Mouse (Mus musculus): Measurements from ENCODE around the gene Unc93b1. TPM values are rescaled to one million over a fixed set of nuclear protein-coding genes. Genes with fewer than 3 reads are reported as not detected.
A peak's percentile ranks its signal among the peaks of the same experiment; 100 is the strongest.

The Unc93b1 gene
- total and polyA plus RNA-seq, 2 experiments from 2014 or later: 10.8 to 13.2 TPM

DNA sequence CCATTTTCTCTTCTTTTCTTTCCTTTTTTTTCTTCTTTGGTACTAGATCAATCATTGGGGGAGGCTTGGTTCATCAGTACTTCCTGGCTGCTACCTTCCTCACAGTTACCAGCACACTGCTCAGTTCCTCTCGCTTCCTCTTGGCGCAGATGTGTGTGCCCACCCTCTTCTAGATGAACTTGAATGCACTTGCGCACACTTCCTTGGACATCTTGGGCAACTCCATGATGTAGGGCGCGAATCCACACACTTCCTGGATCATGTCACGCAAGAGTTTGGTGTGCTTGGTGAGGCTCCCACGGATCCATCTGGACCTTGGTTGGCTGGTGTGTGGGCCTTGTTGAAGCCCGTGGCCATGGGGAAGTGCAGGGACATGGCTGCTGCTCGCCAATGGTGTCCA lies 3.3 kb upstream of the Unc93b1 start:
- Histone ChIP-seq H3K27me3 (ENCODE audit: insufficient read depth, low read length) (no peaks in the 10 kb centered on the region), H3K4me3 (ENCODE audit: low read depth, low read length) (no peak overlapping the region), H3K36me3 (ENCODE audit: insufficient read depth) (no peaks in the 10 kb centered on the region), H3K27ac (ENCODE audit: low read depth, low read length) (no peak overlapping the region), H3K9ac (no peak overlapping the region), H3K4me2 (ENCODE audit: low read depth) (no peak overlapping the region), H3K4me1 (ENCODE audit: insufficient read depth) (peaks cover 10% of the 10 kb centered on the region; the same call in 1 of the 2 replicates), H3K9me3 (ENCODE audit: low read length) (no peaks in the 10 kb centered on the region)
- DNase-seq (no peak), ATAC-seq (no peak)
- 90% methylated on average over 9 of the region's 9 CpGs for WGBS
- TF ChIP-seq CTCF (IDR thresholded peaks at IDR 0.05; ENCODE audit: low read depth): no peak

DNA sequence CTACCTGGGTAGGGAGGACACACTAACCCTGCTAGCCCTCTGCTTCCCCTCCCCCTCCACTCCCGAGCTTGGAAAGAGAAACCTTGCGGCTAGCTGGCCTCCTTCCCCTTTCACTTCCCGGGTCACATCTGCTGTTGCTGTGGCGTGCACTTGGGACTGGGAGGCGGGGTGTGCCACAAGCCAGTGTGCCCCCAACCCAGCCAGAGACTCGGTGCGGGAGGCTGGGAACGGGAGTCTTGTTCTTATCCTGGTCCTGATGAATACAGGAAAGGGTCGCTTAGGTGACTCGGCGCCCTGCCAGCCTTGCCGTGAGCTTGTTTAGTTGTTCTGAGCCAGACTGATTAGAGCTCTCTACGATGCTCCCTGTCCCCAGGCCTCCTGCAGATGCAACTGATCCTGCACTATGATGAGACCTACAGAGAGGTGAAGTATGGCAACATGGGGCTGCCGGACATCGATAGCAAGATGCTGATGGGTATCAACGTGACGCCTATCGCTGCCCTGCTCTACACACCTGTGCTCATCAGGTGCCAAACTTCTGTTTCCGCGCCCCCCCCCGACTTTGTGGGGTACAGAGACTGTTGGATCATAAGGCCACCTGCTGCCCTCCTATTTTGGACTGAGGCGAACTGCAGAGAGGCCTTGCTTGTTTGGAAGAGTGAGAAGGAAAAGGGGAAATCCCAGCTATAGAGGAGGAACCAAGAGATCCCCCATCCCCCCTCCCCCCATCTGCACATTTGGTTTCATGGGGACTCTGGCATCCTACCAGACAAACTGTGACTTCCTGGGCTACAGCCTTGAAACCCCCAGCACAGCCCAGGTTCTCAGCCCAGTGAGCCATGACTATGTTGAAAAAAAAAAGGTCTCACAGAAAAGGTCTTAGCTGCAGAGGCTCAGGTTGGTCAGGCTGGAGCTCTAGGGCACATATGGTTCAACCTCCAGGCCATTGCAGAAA lies 1.2 kb downstream of the Unc93b1 start:
- no peak overlapping the region for H3K27ac ChIP-seq (ENCODE audit: low read depth, low read length)
- no peaks in the 10 kb centered on the region for H3K9me3 ChIP-seq (ENCODE audit: low read length)
- no peak for TF ChIP-seq CTCF (IDR thresholded peaks at IDR 0.05; ENCODE audit: low read depth)
- no peaks in the 10 kb centered on the region for H3K4me1 ChIP-seq (ENCODE audit: insufficient read depth)
- no peak for ATAC-seq
- peak overlapping the region; percentile 30 for H3K4me3 ChIP-seq (ENCODE audit: low read depth, low read length)
- H3K4me2 ChIP-seq (ENCODE audit: low read depth): peak overlapping the region; percentile 58
- peak overlapping the region; percentile 35; the same call in 1 of the 2 replicates for H3K9ac ChIP-seq
- 6% methylated on average over 22 of the region's 22 CpGs for WGBS
- H3K27me3 ChIP-seq (ENCODE audit: insufficient read depth, low read length): no peaks in the 10 kb centered on the region
- DNase-seq: peak; percentile 26
- no peaks in the 10 kb centered on the region for H3K36me3 ChIP-seq (ENCODE audit: insufficient read depth)

DNA sequence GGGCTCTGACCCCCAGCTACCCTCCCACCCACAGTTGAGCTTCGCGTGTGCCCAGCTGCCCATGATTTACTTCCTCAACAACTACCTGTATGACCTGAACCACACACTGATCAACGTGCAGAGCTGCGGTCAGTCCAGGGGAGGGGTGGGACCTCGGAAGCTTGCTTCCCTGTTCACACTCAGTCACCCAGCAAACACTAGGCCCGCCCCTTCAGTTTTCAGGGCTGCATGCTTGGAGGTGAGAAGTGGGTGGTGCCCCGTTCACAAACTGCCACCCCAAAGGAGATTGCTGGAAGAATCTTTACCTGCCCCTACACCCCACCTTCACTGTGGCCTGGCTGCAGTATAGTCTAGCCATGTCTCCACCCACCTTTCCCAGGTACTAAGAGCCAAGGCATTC lies 7.3 kb downstream of the Unc93b1 start:
- ATAC-seq: no peak
- TF ChIP-seq CTCF (IDR thresholded peaks at IDR 0.05; ENCODE audit: low read depth): no peak

DNA sequence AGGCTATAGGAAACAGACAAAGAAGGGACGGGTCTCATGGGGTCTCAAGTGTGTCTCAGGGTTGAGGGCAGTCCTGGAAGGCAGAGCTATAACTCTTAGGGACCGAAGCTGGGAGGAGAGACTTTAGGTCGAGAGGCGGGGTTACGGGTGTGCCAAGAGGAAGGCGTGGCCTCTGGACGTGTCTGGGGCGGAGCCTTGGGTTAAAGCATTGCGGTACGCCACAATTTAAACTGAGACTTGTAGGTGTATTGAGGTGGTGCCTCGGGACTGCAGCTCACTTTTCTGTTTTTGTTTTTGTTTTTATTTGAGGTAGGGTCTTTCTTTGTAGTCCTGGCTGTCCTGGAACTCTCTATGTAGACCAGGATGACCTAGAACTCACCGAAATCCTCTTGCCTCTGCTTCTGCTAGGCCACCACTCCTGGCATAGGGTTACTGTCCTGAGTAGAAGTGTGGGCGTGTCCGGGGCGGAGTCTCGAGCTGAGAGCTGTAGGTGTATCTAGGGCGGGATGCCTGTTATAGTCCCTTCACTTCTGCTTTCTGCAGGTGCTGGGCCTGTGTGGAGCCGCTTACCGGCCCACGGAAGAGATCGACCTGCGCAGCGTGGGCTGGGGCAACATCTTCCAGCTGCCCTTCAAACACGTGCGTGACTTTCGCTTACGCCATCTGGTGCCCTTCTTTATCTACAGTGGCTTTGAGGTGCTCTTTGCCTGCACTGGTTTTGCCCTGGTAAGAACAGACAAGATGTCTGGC lies 8.2 kb downstream of the Unc93b1 start:
- no peaks in the 10 kb centered on the region for H3K27me3 ChIP-seq (ENCODE audit: insufficient read depth, low read length)
- H3K9ac ChIP-seq: no peak overlapping the region
- no peak overlapping the region for H3K27ac ChIP-seq (ENCODE audit: low read depth, low read length)
- no peak overlapping the region for H3K4me3 ChIP-seq (ENCODE audit: low read depth, low read length)
- no peak for DNase-seq
- no peak for ATAC-seq
- TF ChIP-seq CTCF (IDR thresholded peaks at IDR 0.05; ENCODE audit: low read depth): no peak
- H3K4me2 ChIP-seq (ENCODE audit: low read depth): peak overlapping the region; percentile 19; the same call in 1 of the 2 replicates
- WGBS: 27% methylated on average over 27 of the region's 27 CpGs
- H3K36me3 ChIP-seq (ENCODE audit: insufficient read depth): no peaks in the 10 kb centered on the region
- no peaks in the 10 kb centered on the region for H3K4me1 ChIP-seq (ENCODE audit: insufficient read depth)
- H3K9me3 ChIP-seq (ENCODE audit: low read length): no peaks in the 10 kb centered on the region

More for the DNA sequence above, 7.3 kb downstream of the Unc93b1 start:
- no peaks in the 10 kb centered on the region for H3K4me1 ChIP-seq (ENCODE audit: insufficient read depth)
- H3K36me3 ChIP-seq (ENCODE audit: insufficient read depth): no peaks in the 10 kb centered on the region
- no peak overlapping the region for H3K9ac ChIP-seq
- no peak for DNase-seq
- no peak overlapping the region for H3K4me3 ChIP-seq (ENCODE audit: low read depth, low read length)
- WGBS: 90% methylated on average over 7 of the region's 7 CpGs
- no peaks in the 10 kb centered on the region for H3K9me3 ChIP-seq (ENCODE audit: low read length)
- no peak overlapping the region for H3K4me2 ChIP-seq (ENCODE audit: low read depth)
- H3K27ac ChIP-seq (ENCODE audit: low read depth, low read length): no peak overlapping the region
- H3K27me3 ChIP-seq (ENCODE audit: insufficient read depth, low read length): no peaks in the 10 kb centered on the region

DNA sequence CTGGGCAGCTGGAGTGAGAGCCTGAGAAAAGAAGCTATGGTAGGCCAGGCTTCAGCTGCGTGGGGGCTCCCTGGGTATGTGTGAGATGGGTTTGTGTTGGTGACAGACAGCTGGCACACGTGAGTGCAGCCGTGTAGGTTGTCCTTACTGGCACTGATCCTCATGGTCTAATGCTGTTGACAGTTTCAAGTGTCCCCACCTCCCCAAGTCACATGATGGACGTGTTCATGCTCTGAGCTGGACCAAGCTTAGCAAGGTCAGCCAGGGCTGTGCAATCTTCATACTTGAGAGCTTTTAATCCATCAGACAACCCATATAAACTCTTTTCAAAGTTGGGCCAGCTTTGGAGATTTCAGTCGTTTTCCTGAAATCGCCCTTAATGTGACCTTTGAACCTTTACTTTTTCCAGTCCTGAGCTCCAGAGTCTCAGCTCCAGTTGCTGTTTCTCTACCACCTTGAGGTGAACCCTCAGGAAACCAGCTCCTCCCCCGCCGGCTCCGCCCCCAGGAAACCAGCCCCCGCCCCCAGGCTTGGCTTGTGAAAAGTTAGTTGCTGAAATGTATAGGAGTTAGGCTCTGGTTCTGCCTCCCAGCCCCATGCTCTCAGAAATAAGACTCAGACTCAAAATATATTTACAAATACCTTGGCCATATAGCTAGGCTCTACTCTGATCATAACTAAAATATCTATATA lies 11.0 kb downstream of the Unc93b1 start:
- WGBS: 35% methylated on average over 10 of the region's 10 CpGs

DNA sequence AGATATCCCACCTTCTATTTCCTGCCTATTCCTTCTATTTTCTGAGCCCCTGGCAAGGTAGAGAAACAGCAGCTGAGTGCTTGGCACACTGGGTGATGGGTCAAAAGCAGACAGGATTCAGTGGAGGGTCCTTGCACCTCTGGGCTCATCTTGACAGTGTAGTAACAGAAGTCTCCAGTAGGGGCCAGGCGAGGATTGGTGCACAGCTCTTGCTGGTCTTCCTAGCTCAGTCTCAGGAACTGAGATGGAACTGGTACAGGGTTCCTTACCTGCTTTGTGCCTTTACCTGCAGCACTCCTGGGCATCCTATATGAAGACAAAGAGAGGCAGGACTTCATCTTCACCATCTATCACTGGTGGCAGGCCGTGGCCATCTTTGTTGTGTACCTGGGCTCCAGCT lies 11.7 kb downstream of the Unc93b1 start:
- peak; percentile 79 for DNase-seq
- peak; percentile 86; the same call in 1 of the 2 replicates for ATAC-seq
- 11% methylated on average over 2 of the region's 2 CpGs for WGBS
- H3K4me3 ChIP-seq (ENCODE audit: low read depth, low read length): no peak overlapping the region
- no peak overlapping the region for H3K9ac ChIP-seq
- H3K36me3 ChIP-seq (ENCODE audit: insufficient read depth): no peaks in the 10 kb centered on the region
- H3K27ac ChIP-seq (ENCODE audit: low read depth, low read length): no peak overlapping the region
- H3K4me2 ChIP-seq (ENCODE audit: low read depth): no peak overlapping the region
- H3K27me3 ChIP-seq (ENCODE audit: insufficient read depth, low read length): no peaks in the 10 kb centered on the region
- peak; percentile 97 for TF ChIP-seq CTCF (IDR thresholded peaks at IDR 0.05; ENCODE audit: low read depth)
- H3K9me3 ChIP-seq (ENCODE audit: low read length): no peaks in the 10 kb centered on the region
- no peaks in the 10 kb centered on the region for H3K4me1 ChIP-seq (ENCODE audit: insufficient read depth)

More for the DNA sequence above, 11.0 kb downstream of the Unc93b1 start:
- no peaks in the 10 kb centered on the region for H3K9me3 ChIP-seq (ENCODE audit: low read length)
- ATAC-seq (no peak), DNase-seq (no peak)
- H3K36me3 ChIP-seq (ENCODE audit: insufficient read depth): no peaks in the 10 kb centered on the region
- no peak for TF ChIP-seq CTCF (IDR thresholded peaks at IDR 0.05; ENCODE audit: low read depth)
- no peaks in the 10 kb centered on the region for H3K27me3 ChIP-seq (ENCODE audit: insufficient read depth, low read length)
- H3K4me1 ChIP-seq (ENCODE audit: insufficient read depth): no peaks in the 10 kb centered on the region
- no peak overlapping the region for H3K27ac ChIP-seq (ENCODE audit: low read depth, low read length)
- H3K9ac ChIP-seq: no peak overlapping the region
- no peak overlapping the region for H3K4me2 ChIP-seq (ENCODE audit: low read depth)
- no peak overlapping the region for H3K4me3 ChIP-seq (ENCODE audit: low read depth, low read length)

Data from forebrain, postnatal 0 days (tissue).